Mouse (Mus musculus): ENCODE data around the gene Bglap3. TPM values are rescaled to one million over a fixed set of nuclear protein-coding genes. Genes with fewer than 3 reads are reported as not detected.

Gene Bglap3
- total RNA-seq, 2 experiments from 2014 or later: not detected

GRCm38 (mm10) chr3:88337367-88338020, 35.0 kb downstream of the Bglap3 start:
- ATAC-seq (replicated peaks; ENCODE audit: poor library complexity, severe bottlenecking): peak; percentile 58

GRCm38 (mm10) chr3:88336058-88337013, 36.2 kb downstream of the Bglap3 start, which contains the start of the genes Tmem79 and Smg5:
Tmem79 (minus strand) TSS chr3:88336148.
Smg5 (plus strand) TSS chr3:88336260.
- ATAC-seq (replicated peaks; ENCODE audit: poor library complexity, severe bottlenecking): peak; percentile 73

DNA sequence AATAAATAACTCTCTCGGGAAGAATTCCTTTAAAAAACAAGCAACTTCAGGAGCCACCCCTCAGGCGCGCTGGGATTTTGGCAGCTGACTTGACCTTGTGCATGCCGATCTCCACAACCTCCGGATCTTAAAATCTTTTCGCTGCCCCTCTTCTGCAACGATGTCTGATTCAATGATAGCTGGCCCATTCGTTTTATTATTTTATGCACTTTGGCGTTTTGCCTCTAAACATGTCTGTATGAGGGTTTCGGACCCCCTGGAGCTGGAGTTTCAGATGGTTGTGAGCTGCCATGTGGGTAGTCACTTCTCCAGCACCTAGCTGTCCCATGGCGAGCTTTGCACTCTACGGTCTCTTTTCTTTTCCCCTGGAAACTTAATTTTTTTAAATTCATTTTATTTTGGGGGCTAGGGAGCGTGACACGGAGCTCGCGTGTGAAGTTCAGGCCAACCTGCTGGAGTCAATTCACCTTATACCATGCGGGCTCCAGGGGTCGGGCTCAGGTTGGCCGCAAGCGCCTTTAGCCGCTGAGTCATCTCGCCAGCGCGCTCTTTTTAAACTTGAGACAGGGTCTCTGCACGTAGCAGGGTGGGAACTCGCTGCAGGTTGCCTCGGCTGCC, 37.0 kb downstream of the Bglap3 start:
- peak; percentile 20; the same call in 1 of the 2 replicates for ATAC-seq (replicated peaks; ENCODE audit: poor library complexity, severe bottlenecking)

DNA sequence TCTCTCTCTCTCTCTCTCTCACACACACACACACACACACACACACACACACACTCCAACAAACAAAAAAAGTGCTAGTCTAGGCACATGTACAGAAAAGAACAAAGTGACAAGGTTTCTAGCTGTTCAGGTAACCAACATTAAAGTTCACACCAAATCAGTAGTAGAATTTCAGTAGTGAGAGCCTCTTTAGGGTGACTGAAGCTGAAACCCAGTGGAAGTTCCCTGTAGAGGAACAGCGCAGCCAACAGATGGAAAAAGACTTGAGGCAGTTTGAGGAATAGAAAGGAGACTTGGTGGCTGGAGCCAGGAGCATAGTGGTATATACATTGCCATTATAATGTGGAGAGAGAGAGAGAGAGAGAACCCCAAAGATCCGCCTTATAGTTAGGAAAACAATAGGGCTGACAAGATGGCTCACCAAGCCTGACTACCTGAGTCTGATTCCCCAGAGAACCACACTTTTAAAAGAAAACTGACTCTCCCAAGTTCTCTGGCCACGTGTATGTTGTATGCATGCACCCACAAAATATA, 37.6 kb downstream of the Bglap3 start:
- ATAC-seq (replicated peaks; ENCODE audit: poor library complexity, severe bottlenecking): 0 out of 2 replicates have a peak, but pooled peaks have one; percentile 10

DNA sequence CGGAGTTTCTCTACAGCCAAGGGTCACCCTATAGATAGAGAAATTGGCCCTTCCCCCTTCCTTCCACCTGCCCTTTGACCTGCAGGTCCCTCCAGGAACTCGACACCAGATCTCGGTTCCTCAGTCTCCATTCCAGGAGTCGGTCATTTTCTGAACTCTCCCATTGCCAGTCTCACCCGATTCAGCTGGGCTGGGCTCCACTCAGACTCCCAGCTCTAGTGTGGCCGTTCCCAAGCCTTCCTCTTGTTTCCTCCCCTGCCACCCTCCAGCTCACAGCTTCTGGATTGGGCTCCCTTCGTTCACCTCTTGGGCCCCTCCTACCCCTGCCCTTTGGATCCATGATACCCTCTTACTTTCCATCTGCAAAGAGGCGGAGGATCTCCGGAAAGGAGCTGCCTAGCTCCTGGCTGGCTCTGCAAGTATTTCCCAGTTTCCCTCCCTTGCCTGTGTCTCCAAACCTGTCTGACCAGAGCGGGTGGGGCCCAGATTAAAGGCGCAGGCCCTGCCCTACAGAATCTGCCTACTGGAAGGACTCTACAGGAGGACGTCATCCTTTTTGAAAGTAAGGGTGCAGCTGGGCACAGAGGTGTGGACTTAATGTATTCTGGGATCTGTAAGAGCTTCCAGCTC, 38.4 kb downstream of the Bglap3 start:
- no peak for ATAC-seq (replicated peaks; ENCODE audit: poor library complexity, severe bottlenecking)

GRCm38 (mm10) chr3:88331282-88331681, 41.3 kb downstream of the Bglap3 start:
- 0 out of 2 replicates have a peak, but pooled peaks have one; percentile 36 for ATAC-seq (replicated peaks; ENCODE audit: poor library complexity, severe bottlenecking)

GRCm38 (mm10) chr3:88328956-88329355, 43.6 kb downstream of the Bglap3 start:
- no peak for ATAC-seq (replicated peaks; ENCODE audit: poor library complexity, severe bottlenecking)

- ATAC-seq (replicated peaks; ENCODE audit: poor library complexity, severe bottlenecking): peak; percentile 81
Observed at GRCm38 (mm10) chr3:88324951-88325405, 47.6 kb downstream of the Bglap3 start, which contains the start of gene Glmp. Glmp (plus strand) TSS chr3:88325023.

Other genes with a start within 250 kb of the Bglap3 start
- 119 and 132 TPM in 2 replicates for gene Mef2d, start 230.4 kb downstream of the Bglap3 start, total RNA-seq (2014; fragmentation: Nextera tagmentation)
- 42.4 and 52.4 TPM in 2 replicates for gene Mef2d, start 230.4 kb downstream of the Bglap3 start, total RNA-seq (2017)
- gene Rhbg, start 118.0 kb downstream of the Bglap3 start, total RNA-seq (2014; fragmentation: Nextera tagmentation): not detected in 2 replicates
- not detected in 2 replicates for gene Rhbg, start 118.0 kb downstream of the Bglap3 start, total RNA-seq (2017)
- not detected in 2 replicates for gene Gm38392, start 85.5 kb downstream of the Bglap3 start, total RNA-seq (2014; fragmentation: Nextera tagmentation)
- gene Gm38392, start 85.5 kb downstream of the Bglap3 start, total RNA-seq (2017): not detected in 2 replicates
- gene Tsacc, start 75.7 kb downstream of the Bglap3 start, total RNA-seq (2014; fragmentation: Nextera tagmentation): 13.8 and 19.0 TPM in 2 replicates
- gene Tsacc, start 75.7 kb downstream of the Bglap3 start, total RNA-seq (2017): 7.5 and 10.0 TPM in 2 replicates
- 499 and 506 TPM in 2 replicates for gene Cct3, start 75.6 kb downstream of the Bglap3 start, total RNA-seq (2014; fragmentation: Nextera tagmentation)
- 381 TPM in 2 replicates for gene Cct3, start 75.6 kb downstream of the Bglap3 start, total RNA-seq (2017)
- gene Glmp, start 47.7 kb downstream of the Bglap3 start, total RNA-seq (2014; fragmentation: Nextera tagmentation): 123 and 165 TPM in 2 replicates
- 26.7 and 29.3 TPM in 2 replicates for gene Glmp, start 47.7 kb downstream of the Bglap3 start, total RNA-seq (2017)
- gene Tmem79, start 36.6 kb downstream of the Bglap3 start, total RNA-seq (2014; fragmentation: Nextera tagmentation): 0.56 and 2.0 TPM in 2 replicates
- gene Tmem79, start 36.6 kb downstream of the Bglap3 start, total RNA-seq (2017): 0.78 and 1.8 TPM in 2 replicates
- gene Smg5, start 36.5 kb downstream of the Bglap3 start, total RNA-seq (2014; fragmentation: Nextera tagmentation): 50.8 and 53.1 TPM in 2 replicates
- gene Smg5, start 36.5 kb downstream of the Bglap3 start, total RNA-seq (2017): 64.1 and 79.0 TPM in 2 replicates
- not detected in 2 replicates for gene Paqr6, start 8.2 kb downstream of the Bglap3 start, total RNA-seq (2014; fragmentation: Nextera tagmentation)
- gene Paqr6, start 8.2 kb downstream of the Bglap3 start, total RNA-seq (2017): not detected in 2 replicates
- gene Bglap2, start 6.0 kb upstream of the Bglap3 start, total RNA-seq (2014; fragmentation: Nextera tagmentation): not detected in 2 replicates
- gene Bglap2, start 6.0 kb upstream of the Bglap3 start, total RNA-seq (2017): not detected in 2 replicates
- not detected in 2 replicates for gene Bglap, start 11.7 kb upstream of the Bglap3 start, total RNA-seq (2014; fragmentation: Nextera tagmentation)
- not detected in 2 replicates for gene Bglap, start 11.7 kb upstream of the Bglap3 start, total RNA-seq (2017)
- 115 and 122 TPM in 2 replicates for gene Pmf1, start 37.6 kb upstream of the Bglap3 start, total RNA-seq (2014; fragmentation: Nextera tagmentation)
- gene Pmf1, start 37.6 kb upstream of the Bglap3 start, total RNA-seq (2017): 128 and 141 TPM in 2 replicates
- 13.1 and 13.5 TPM in 2 replicates for gene Slc25a44, start 52.4 kb upstream of the Bglap3 start, total RNA-seq (2014; fragmentation: Nextera tagmentation)
- 11.6 and 13.8 TPM in 2 replicates for gene Slc25a44, start 52.4 kb upstream of the Bglap3 start, total RNA-seq (2017)
- 24.0 and 38.5 TPM in 2 replicates for gene Sema4a, start 88.4 kb upstream of the Bglap3 start, total RNA-seq (2014; fragmentation: Nextera tagmentation)
- 25.1 and 35.7 TPM in 2 replicates for gene Sema4a, start 88.4 kb upstream of the Bglap3 start, total RNA-seq (2017)
- gene Lmna, start 137.2 kb upstream of the Bglap3 start, total RNA-seq (2014; fragmentation: Nextera tagmentation): not detected in 2 replicates
- 0.41 and 1.6 TPM in 2 replicates for gene Lmna, start 137.2 kb upstream of the Bglap3 start, total RNA-seq (2017)
- gene Mex3a, start 159.7 kb upstream of the Bglap3 start, total RNA-seq (2014; fragmentation: Nextera tagmentation): 3.8 and 5.1 TPM in 2 replicates
- gene Mex3a, start 159.7 kb upstream of the Bglap3 start, total RNA-seq (2017): 1.7 and 2.5 TPM in 2 replicates
- 1.0 and 1.2 TPM in 2 replicates for gene Rab25, start 175.6 kb upstream of the Bglap3 start, total RNA-seq (2014; fragmentation: Nextera tagmentation)
- not detected in 2 replicates for gene Rab25, start 175.6 kb upstream of the Bglap3 start, total RNA-seq (2017)
- gene Lamtor2, start 180.3 kb upstream of the Bglap3 start, total RNA-seq (2014; fragmentation: Nextera tagmentation): 60.7 and 74.3 TPM in 2 replicates
- gene Lamtor2, start 180.3 kb upstream of the Bglap3 start, total RNA-seq (2017): 102 and 122 TPM in 2 replicates
- gene Ubqln4, start 181.0 kb upstream of the Bglap3 start, total RNA-seq (2014; fragmentation: Nextera tagmentation): 64.7 and 67.9 TPM in 2 replicates
- 37.9 and 39.6 TPM in 2 replicates for gene Ubqln4, start 181.0 kb upstream of the Bglap3 start, total RNA-seq (2017)
- 401 and 434 TPM in 2 replicates for gene Ssr2, start 203.1 kb upstream of the Bglap3 start, total RNA-seq (2014; fragmentation: Nextera tagmentation)
- gene Ssr2, start 203.1 kb upstream of the Bglap3 start, total RNA-seq (2017): 225 and 243 TPM in 2 replicates
- 125 and 137 TPM in 2 replicates for gene Arhgef2, start 233.2 kb upstream of the Bglap3 start, total RNA-seq (2014; fragmentation: Nextera tagmentation)
- gene Arhgef2, start 233.2 kb upstream of the Bglap3 start, total RNA-seq (2017): 59.1 and 73.5 TPM in 2 replicates

All from granulocyte monocyte progenitor cell, adult 5-6 weeks (primary cell).